Comparison of ENCODE assay signal across 10 mouse cellular contexts in the genomic region with DNA sequence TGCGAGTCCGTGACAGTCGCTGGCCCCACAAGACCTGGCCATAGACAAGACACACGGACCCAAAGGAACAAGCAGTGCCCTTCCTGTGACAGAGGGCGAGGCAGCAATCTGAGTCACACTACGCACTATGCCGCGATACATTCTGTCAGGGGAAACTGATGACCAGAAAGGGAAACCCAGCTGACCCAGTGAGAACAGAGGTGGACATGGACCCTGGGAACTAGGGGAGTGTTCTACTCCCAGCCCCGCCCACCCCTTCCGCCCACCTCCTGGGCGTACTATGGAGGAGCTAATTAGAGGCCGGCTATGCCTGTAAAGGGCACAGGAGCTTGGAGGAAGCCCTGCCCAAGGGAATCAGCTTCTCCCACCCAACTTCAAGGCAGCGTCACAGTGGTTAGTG. TPM values are rescaled to one million over a fixed set of nuclear protein-coding genes. Genes with fewer than 3 reads are reported as not detected.
DNase-seq lines count a peak whose midpoint lies in the region; ATAC-seq and TF ChIP-seq lines count a peak whose summit lies in the region.
"Had no signal": no experiment of that assay in that cellular context is flagged by ENCODE, and none has a peak within 500 bp of the region (broad histone marks: within the 10 kb centered on the region; RNA-seq: fewer than 3 reads in every experiment).

No protein-coding gene starts in this region.

- H3K9ac ChIP-seq in heart, embryonic 11.5 days (ENCODE audit: low read depth, low read length), result peak overlapping the region; percentile 56
- H3K9ac ChIP-seq in midbrain, embryonic 11.5 days (ENCODE audit: low read length), result peak overlapping the region; percentile 5; the same call in 1 of the 2 replicates
- H3K9ac ChIP-seq in midbrain, embryonic 15.5 days, result no peak overlapping the region
- no peak overlapping the region for H3K9ac ChIP-seq in limb, embryonic 11.5 days (ENCODE audit: low read length)
- H3K9ac ChIP-seq in stomach, postnatal 0 days (ENCODE audit: low read length), result no peak overlapping the region

- TF ChIP-seq CTCF in stomach, postnatal 0 days (IDR thresholded peaks at IDR 0.05; ENCODE audit: low read depth), result no peak

- peak overlapping the region; percentile 53 for H3K4me2 ChIP-seq in heart, embryonic 11.5 days
- peak overlapping the region; percentile 9; the same call in 1 of the 2 replicates for H3K4me2 ChIP-seq in midbrain, embryonic 11.5 days
- no peak overlapping the region for H3K4me2 ChIP-seq in midbrain, embryonic 15.5 days
- H3K4me2 ChIP-seq in limb, embryonic 11.5 days (ENCODE audit: low read depth, severe bottlenecking), result peak overlapping the region; percentile 33
- no peak overlapping the region for H3K4me2 ChIP-seq in stomach, postnatal 0 days (replicated peaks; ENCODE audit: low read depth)

- no peaks in the 10 kb centered on the region for H3K36me3 ChIP-seq in heart, embryonic 11.5 days (ENCODE audit: control insufficient read depth, insufficient read depth, low read length)
- no peaks in the 10 kb centered on the region for H3K36me3 ChIP-seq in midbrain, embryonic 11.5 days (ENCODE audit: control insufficient read depth, insufficient read depth, low read length)
- H3K36me3 ChIP-seq in midbrain, embryonic 15.5 days (replicated peaks), result no peaks in the 10 kb centered on the region
- H3K36me3 ChIP-seq in limb, embryonic 11.5 days (ENCODE audit: control insufficient read depth, insufficient read depth, low read length), result no peaks in the 10 kb centered on the region
- H3K36me3 ChIP-seq in stomach, postnatal 0 days (ENCODE audit: control insufficient read depth, insufficient read depth, low read length), result no peaks in the 10 kb centered on the region

- peak overlapping the region; percentile 70 for H3K27ac ChIP-seq in heart, embryonic 11.5 days (ENCODE audit: low read depth, low read length)
- no peak overlapping the region for H3K27ac ChIP-seq in midbrain, embryonic 11.5 days (ENCODE audit: low read depth, low read length)
- no peak overlapping the region for H3K27ac ChIP-seq in midbrain, embryonic 15.5 days
- H3K27ac ChIP-seq in limb, embryonic 11.5 days (replicated peaks; ENCODE audit: low read depth, low read length), result no peak overlapping the region
- no peak overlapping the region for H3K27ac ChIP-seq in stomach, postnatal 0 days (replicated peaks)

- intact Hi-C loops in heart, postnatal 14 days (cut with DNase I), result loop anchor here (2.0 to 5.0 kb wide), 2 partner anchors 236 to 292 kb away; no protein-coding TSS in a partner anchor

- WGBS in heart, embryonic 11.5 days (ENCODE audit: insufficient replicate concordance), result 6% methylated on average over 13 of the region's 13 CpGs
- WGBS in midbrain, embryonic 11.5 days, result 13% methylated on average over 13 of the region's 13 CpGs
- 11% methylated on average over 13 of the region's 13 CpGs for WGBS in midbrain, embryonic 15.5 days
- WGBS in limb, embryonic 11.5 days, result 7% methylated on average over 13 of the region's 13 CpGs
- 28% methylated on average over 13 of the region's 13 CpGs for WGBS in stomach, postnatal 0 days

- no peak for TF ChIP-seq EP300 in stomach, postnatal 0 days (optimal IDR thresholded peaks at IDR 0.05)

- no peaks in the 10 kb centered on the region for H3K9me3 ChIP-seq in heart, embryonic 11.5 days (replicated peaks; ENCODE audit: control insufficient read depth, low read length)
- H3K9me3 ChIP-seq in midbrain, embryonic 11.5 days (ENCODE audit: control insufficient read depth, low read length), result no peaks in the 10 kb centered on the region
- no peaks in the 10 kb centered on the region for H3K9me3 ChIP-seq in midbrain, embryonic 15.5 days
- H3K9me3 ChIP-seq in limb, embryonic 11.5 days (ENCODE audit: control insufficient read depth, low read length), result no peaks in the 10 kb centered on the region
- H3K9me3 ChIP-seq in stomach, postnatal 0 days (ENCODE audit: control insufficient read depth, low read length), result no peaks in the 10 kb centered on the region

- H3K4me1 ChIP-seq in heart, embryonic 11.5 days (ENCODE audit: control insufficient read depth, insufficient read depth, low read length), result peaks cover 30% of the 10 kb centered on the region
- peaks cover 18% of the 10 kb centered on the region for H3K4me1 ChIP-seq in midbrain, embryonic 11.5 days (ENCODE audit: control insufficient read depth, insufficient read depth, low read length)
- peaks cover 10% of the 10 kb centered on the region; the same call in 1 of the 2 replicates for H3K4me1 ChIP-seq in midbrain, embryonic 15.5 days
- H3K4me1 ChIP-seq in limb, embryonic 11.5 days (ENCODE audit: control insufficient read depth, insufficient read depth, low read length), result peaks cover 17% of the 10 kb centered on the region
- no peaks in the 10 kb centered on the region for H3K4me1 ChIP-seq in stomach, postnatal 0 days (replicated peaks; ENCODE audit: control insufficient read depth, insufficient read depth)

- H3K4me3 ChIP-seq in heart, embryonic 11.5 days (ENCODE audit: low read depth, low read length), result peak overlapping the region; percentile 4; the same call in 1 of the 2 replicates
- H3K4me3 ChIP-seq in midbrain, embryonic 11.5 days (ENCODE audit: low read depth, low read length), result no peak overlapping the region
- no peak overlapping the region for H3K4me3 ChIP-seq in midbrain, embryonic 15.5 days
- no peak overlapping the region for H3K4me3 ChIP-seq in limb, embryonic 11.5 days (ENCODE audit: low read depth, low read length)
- H3K4me3 ChIP-seq in stomach, postnatal 0 days (ENCODE audit: low read depth, low read length), result no peak overlapping the region

- no peak for DNase-seq in heart, postnatal 14 days
- no peak for DNase-seq in midbrain, embryonic 11.5 days (ENCODE audit: low spot score, missing footprints)
- no peak for DNase-seq in limb, embryonic 11.5 days (ENCODE audit: low spot score)
- peak; percentile 22 for DNase-seq in stomach, postnatal 0 days (ENCODE audit: low spot score)
- no peak for DNase-seq in yolk sac, embryonic 10.5 days (ENCODE audit: low spot score)
- DNase-seq: adrenal gland, postnatal 14 days had no signal

- ATAC-seq in heart, embryonic 11.5 days (replicated peaks; ENCODE audit: insufficient number of reproducible peaks, low FRiP score, low TSS enrichment), result peak; percentile 20; the same call in 1 of the 2 replicates
- ATAC-seq in midbrain, embryonic 11.5 days (ENCODE audit: low FRiP score), result 0 out of 2 replicates have a peak, but pooled peaks have one; percentile 29
- ATAC-seq in midbrain, embryonic 15.5 days (replicated peaks), result no peak
- no peak for ATAC-seq in limb, embryonic 11.5 days (ENCODE audit: insufficient number of reproducible peaks, low FRiP score, low TSS enrichment, low read depth)
- ATAC-seq in stomach, postnatal 0 days (ENCODE audit: low FRiP score, low TSS enrichment), result peak; percentile 39; the same call in 1 of the 2 replicates
- ATAC-seq in inflammation-experienced regulatory T-cells, adult 6 months, result no peak

- no peaks in the 10 kb centered on the region for H3K27me3 ChIP-seq in heart, embryonic 11.5 days (ENCODE audit: control insufficient read depth, insufficient read depth, low read length)
- H3K27me3 ChIP-seq in midbrain, embryonic 11.5 days (ENCODE audit: control insufficient read depth, insufficient read depth, low read length), result no peaks in the 10 kb centered on the region; the same call in 1 of the 2 replicates
- H3K27me3 ChIP-seq in midbrain, embryonic 15.5 days (replicated peaks), result no peaks in the 10 kb centered on the region; the same call in 1 of the 2 replicates
- no peaks in the 10 kb centered on the region for H3K27me3 ChIP-seq in limb, embryonic 11.5 days (ENCODE audit: control insufficient read depth, insufficient read depth, low read length)
- H3K27me3 ChIP-seq in stomach, postnatal 0 days (ENCODE audit: control insufficient read depth, insufficient read depth, low read length), result no peaks in the 10 kb centered on the region

RNA-seq across cellular contexts. Expression of a gene that starts 19.9 kb away (rescaled TPM):
- polyA plus RNA-seq in heart, embryonic 11.5 days (2014; fragmentation: Nextera tagmentation; extraction: Ambion mirVana), result 66.4 and 71.2 TPM in 2 replicates
- 1 to 10 TPM; 1.4 to 2.7 TPM for total RNA-seq in heart, postnatal 14 days (2021)
- 29.9 and 31.0 TPM in 2 replicates for polyA plus RNA-seq in midbrain, embryonic 11.5 days (2014; fragmentation: Nextera tagmentation; extraction: Ambion mirVana)
- 40.7 and 44.2 TPM in 2 replicates for polyA plus RNA-seq in midbrain, embryonic 15.5 days (2015; fragmentation: Nextera tagmentation; extraction: Ambion mirVana)
- 20.5 and 21.8 TPM in 2 replicates for polyA plus RNA-seq in limb, embryonic 11.5 days (2014; fragmentation: Nextera tagmentation; extraction: Ambion mirVana)
- 95.2 and 96.2 TPM in 2 replicates for polyA plus RNA-seq in stomach, postnatal 0 days (2015; fragmentation: Nextera tagmentation; extraction: Ambion mirVana)
- polyA plus RNA-seq in inflammation-experienced regulatory T-cells, adult 6 months (2017; shearing (Covaris generic)), result under 1 TPM in 2 of 3 experiments, not detected in 1; 0.59 to 0.82 TPM
- total RNA-seq: neutrophil, adult 5-6 weeks had no signal

Comparison
In these comparisons a context has a peak if more than half of its experiments do, and no peak if none do; other contexts are left out.
1. ATAC-seq: peak in heart, embryonic 11.5 days (single experiment), midbrain, embryonic 11.5 days (single experiment) and stomach, postnatal 0 days (single experiment); none in midbrain, embryonic 15.5 days (single experiment), limb, embryonic 11.5 days (single experiment) and inflammation-experienced regulatory T-cells, adult 6 months (single experiment).
2. H3K4me2 ChIP-seq: peak in heart, embryonic 11.5 days (single experiment), midbrain, embryonic 11.5 days (single experiment) and limb, embryonic 11.5 days (single experiment); none in midbrain, embryonic 15.5 days (single experiment) and stomach, postnatal 0 days (single experiment).
3. H3K9ac ChIP-seq: peak in heart, embryonic 11.5 days (single experiment) and midbrain, embryonic 11.5 days (single experiment); none in midbrain, embryonic 15.5 days (single experiment), limb, embryonic 11.5 days (single experiment) and stomach, postnatal 0 days (single experiment).
4. RNA of a gene that starts 19.9 kb away (polyA plus RNA-seq): 95.2 to 96.2 TPM in stomach, postnatal 0 days, 66.4 to 71.2 TPM in heart, embryonic 11.5 days, 40.7 to 44.2 TPM in midbrain, embryonic 15.5 days, 29.9 to 31.0 TPM in midbrain, embryonic 11.5 days and 20.5 to 21.8 TPM in limb, embryonic 11.5 days; 0.59 to 0.82 TPM in inflammation-experienced regulatory T-cells, adult 6 months; every median in the first group is over 10 times any median in the second.